Mouse (Mus musculus) intestine, embryonic 15.5 days (tissue): ENCODE data around the gene Gm9803. TPM values are rescaled to one million over a fixed set of nuclear protein-coding genes. Genes with fewer than 3 reads are reported as not detected.
"Not testable (repeated sequence)": the region's sequence is repeated elsewhere in the genome, so short reads cannot be mapped to it uniquely, and the experiment has no call there.

Experiments used
- ATAC-seq: fragments of 200-750 bp; cut with Nextera tagmentation; 2 replicates; pipeline ENCODE4 v1.8.0; 2017; ENCODE audit warnings: moderate TSS enrichment, moderate library complexity
- H3K27ac ChIP-seq: fragments of 300-500 bp; sonication (generic); 2 replicates; pipeline ENCODE4 v1.5.1; 2015; ENCODE audit warnings: mild to moderate bottlenecking, inconsistent platforms
- H3K27me3 ChIP-seq: fragments of 300-500 bp; sonication (generic); replicated peaks from 2 replicates; pipeline ENCODE4 v1.6.1; 2015; ENCODE audit warnings: inconsistent platforms
- H3K36me3 ChIP-seq: fragments of 300-500 bp; sonication (generic); 2 replicates; pipeline ENCODE4 v1.6.1; 2015; ENCODE audit warnings: inconsistent platforms
- H3K4me1 ChIP-seq: fragments of 300-500 bp; sonication (generic); replicated peaks from 2 replicates; pipeline ENCODE4 v1.6.1; 2015; ENCODE audit warnings: inconsistent platforms
- H3K4me2 ChIP-seq: fragments of 300-500 bp; sonication (generic); replicated peaks from 2 replicates; pipeline ENCODE4 v1.6.1; 2015; ENCODE audit warnings: mild to moderate bottlenecking, inconsistent platforms
- H3K4me3 ChIP-seq: fragments of 300-500 bp; sonication (generic); replicated peaks from 2 replicates; pipeline ENCODE4 v1.5.1; 2015; ENCODE audit warnings: inconsistent platforms
- H3K9ac ChIP-seq: fragments of 300-500 bp; sonication (generic); 2 replicates; pipeline ENCODE4 v1.6.1; 2015; ENCODE audit warnings: inconsistent platforms
- H3K9me3 ChIP-seq: fragments of 300-500 bp; sonication (generic); 2 replicates; pipeline ENCODE4 v1.6.1; 2016; ENCODE audit warnings: inconsistent platforms
- WGBS: fragments of 180-500 bp; shearing (Covaris S2); methylation state at CpG from one replicate; pipeline ENCODE4 v1.1.7; 2015; 5-methylcytosine and 5-hydroxymethylcytosine counted together
- polyA plus RNA-seq: library from polyadenylated mRNA; unstranded; fragments of >200 nt; fragmentation: Nextera tagmentation; extraction: Ambion mirVana; gene quantifications from 2 replicates; pipeline ENCODE4 v1.2.1, GENCODE M21; 2015

Gm9803 gene
- polyA plus RNA-seq: 11.9 and 12.6 TPM in 2 replicates

- H3K27ac ChIP-seq, H3K9me3 ChIP-seq, H3K9ac ChIP-seq, H3K27me3 ChIP-seq, ATAC-seq, H3K4me3 ChIP-seq, H3K36me3 ChIP-seq, H3K4me2 ChIP-seq: not testable (repeated sequence)
- 94% methylated on average over 10 of the region's 10 CpGs for WGBS
- H3K4me1 ChIP-seq: peaks cover 11% of the 10 kb centered on the region; the same call in 1 of the 2 replicates
Measured at GRCm38 (mm10) chr10:43523931-43524330, at the start of gene Gm9803. TSS of gene Gm9803 (plus strand) at chr10:43524084.

GRCm38 (mm10) chr10:43475376-43475775, 48.5 kb upstream of the Gm9803 start:
- WGBS: 56% methylated on average over 4 of the region's 4 CpGs
- no peak for ATAC-seq
- H3K27ac ChIP-seq: no peak overlapping the region
- H3K9me3 ChIP-seq: no peaks in the 10 kb centered on the region
- H3K4me1 ChIP-seq: peaks cover 6% of the 10 kb centered on the region; the same call in 1 of the 2 replicates
- no peak overlapping the region for H3K9ac ChIP-seq
- no peak overlapping the region for H3K4me2 ChIP-seq
- no peaks in the 10 kb centered on the region for H3K27me3 ChIP-seq
- no peaks in the 10 kb centered on the region for H3K36me3 ChIP-seq
- no peak overlapping the region for H3K4me3 ChIP-seq

GRCm38 (mm10) chr10:43477459-43477858, 46.4 kb upstream of the Gm9803 start:
- H3K4me1 ChIP-seq: peaks cover 12% of the 10 kb centered on the region; the same call in 1 of the 2 replicates
- H3K9ac ChIP-seq: peak overlapping the region; percentile 93
- peak overlapping the region; percentile 79 for H3K4me3 ChIP-seq
- H3K36me3 ChIP-seq: no peaks in the 10 kb centered on the region
- WGBS: 25% methylated on average over 9 of the region's 9 CpGs
- H3K9me3 ChIP-seq: no peaks in the 10 kb centered on the region
- peak overlapping the region; percentile 88 for H3K4me2 ChIP-seq
- no peaks in the 10 kb centered on the region for H3K27me3 ChIP-seq
- H3K27ac ChIP-seq: 0 out of 2 replicates have a peak overlapping the region, but pooled peaks have one; percentile 6
- no peak for ATAC-seq

GRCm38 (mm10) chr10:43477865-43478681, 45.8 kb upstream of the Gm9803 start:
- 1% methylated on average over 42 of the region's 42 CpGs for WGBS
- H3K27me3 ChIP-seq: no peaks in the 10 kb centered on the region
- peak overlapping the region; percentile 79 for H3K4me3 ChIP-seq
- H3K4me1 ChIP-seq: peaks cover 16% of the 10 kb centered on the region; the same call in 1 of the 2 replicates
- peak overlapping the region; percentile 93 for H3K9ac ChIP-seq
- H3K4me2 ChIP-seq: peak overlapping the region; percentile 88
- H3K27ac ChIP-seq: peak overlapping the region; percentile 97
- ATAC-seq: peak; percentile 55
- H3K36me3 ChIP-seq: no peaks in the 10 kb centered on the region
- H3K9me3 ChIP-seq: no peaks in the 10 kb centered on the region

GRCm38 (mm10) chr10:43478751-43479435, 45.0 kb upstream of the Gm9803 start, which contains the start of gene Bend3:
TSS of gene Bend3 (plus strand) at chr10:43478831.
- no peaks in the 10 kb centered on the region for H3K36me3 ChIP-seq
- peak within 1 kb of the TSS; percentile 93 for H3K9ac ChIP-seq
- H3K27me3 ChIP-seq: no peaks in the 10 kb centered on the region
- peak; percentile 72 for ATAC-seq
- peak within 1 kb of the TSS; percentile 88 for H3K4me2 ChIP-seq
- no peaks in the 10 kb centered on the region for H3K9me3 ChIP-seq
- H3K4me3 ChIP-seq: peak within 1 kb of the TSS; percentile 79
- H3K4me1 ChIP-seq: peaks cover 22% of the 10 kb centered on the region; the same call in 1 of the 2 replicates
- under 1% methylated on average over 89 of the region's 101 CpGs for WGBS
- peak within 1 kb of the TSS; percentile 97 for H3K27ac ChIP-seq

- Histone ChIP-seq H3K9ac (peak overlapping the region; percentile 93), H3K4me1 (peaks cover 22% of the 10 kb centered on the region; the same call in 1 of the 2 replicates), H3K9me3 (no peaks in the 10 kb centered on the region), H3K27me3 (no peaks in the 10 kb centered on the region), H3K4me2 (peak overlapping the region; percentile 88), H3K4me3 (peak overlapping the region; percentile 79), H3K27ac (peak overlapping the region; percentile 97), H3K36me3 (no peaks in the 10 kb centered on the region)
- ATAC-seq: peak; percentile 91
- under 1% methylated on average over 79 of the region's 103 CpGs for WGBS
Measured at GRCm38 (mm10) chr10:43479436-43480157, 44.3 kb upstream of the Gm9803 start.

- Histone ChIP-seq H3K9ac (peak overlapping the region; percentile 93), H3K27me3 (no peaks in the 10 kb centered on the region), H3K36me3 (no peaks in the 10 kb centered on the region), H3K4me2 (peak overlapping the region; percentile 88), H3K4me1 (peaks cover 22% of the 10 kb centered on the region; the same call in 1 of the 2 replicates), H3K9me3 (no peaks in the 10 kb centered on the region), H3K4me3 (peak overlapping the region; percentile 79), H3K27ac (peak overlapping the region; percentile 97)
- 10% methylated on average over 13 of the region's 13 CpGs for WGBS
- no peak for ATAC-seq
Measured at GRCm38 (mm10) chr10:43480227-43480849, 43.5 kb upstream of the Gm9803 start.

- Histone ChIP-seq H3K27ac (no peak overlapping the region), H3K36me3 (no peaks in the 10 kb centered on the region), H3K9ac (no peak overlapping the region), H3K4me2 (no peak overlapping the region), H3K9me3 (no peaks in the 10 kb centered on the region), H3K4me3 (no peak overlapping the region), H3K27me3 (no peaks in the 10 kb centered on the region), H3K4me1 (peaks cover 22% of the 10 kb centered on the region; the same call in 1 of the 2 replicates)
- no peak for ATAC-seq
- WGBS: 46% methylated on average over 4 of the region's 4 CpGs
Measured at GRCm38 (mm10) chr10:43481179-43481578, 42.7 kb upstream of the Gm9803 start.

GRCm38 (mm10) chr10:43482021-43482420, 41.9 kb upstream of the Gm9803 start:
- Histone ChIP-seq H3K9me3 (no peaks in the 10 kb centered on the region), H3K9ac (no peak overlapping the region), H3K4me3 (no peak overlapping the region), H3K36me3 (no peaks in the 10 kb centered on the region), H3K4me2 (no peak overlapping the region), H3K4me1 (peaks cover 22% of the 10 kb centered on the region; the same call in 1 of the 2 replicates), H3K27me3 (no peaks in the 10 kb centered on the region), H3K27ac (no peak overlapping the region)
- WGBS: 87% methylated on average over 5 of the region's 5 CpGs
- no peak for ATAC-seq

- Histone ChIP-seq H3K4me2 (no peak overlapping the region), H3K27ac (peak overlapping the region; percentile 64), H3K9me3 (no peaks in the 10 kb centered on the region), H3K9ac (no peak overlapping the region), H3K4me3 (no peak overlapping the region), H3K36me3 (no peaks in the 10 kb centered on the region), H3K4me1 (peaks cover 21% of the 10 kb centered on the region; the same call in 1 of the 2 replicates), H3K27me3 (no peaks in the 10 kb centered on the region)
- ATAC-seq: no peak
- WGBS: 30% methylated on average over 9 of the region's 9 CpGs
Measured at GRCm38 (mm10) chr10:43483426-43483995, 40.4 kb upstream of the Gm9803 start.

- Histone ChIP-seq H3K9me3 (no peaks in the 10 kb centered on the region), H3K27me3 (no peaks in the 10 kb centered on the region), H3K9ac (no peak overlapping the region), H3K27ac (no peak overlapping the region), H3K36me3 (no peaks in the 10 kb centered on the region), H3K4me2 (no peak overlapping the region; the same call in 1 of the 2 replicates), H3K4me3 (no peak overlapping the region), H3K4me1 (peaks cover 21% of the 10 kb centered on the region; the same call in 1 of the 2 replicates)
- WGBS: 82% methylated on average over 6 of the region's 6 CpGs
- no peak for ATAC-seq
Measured at GRCm38 (mm10) chr10:43485751-43486268, 38.1 kb upstream of the Gm9803 start.
